Mouse (Mus musculus) lung, postnatal 0 days (tissue): Measurements from ENCODE around the gene Akr1c18.

Experiments used
- CTCF ChIP-seq: IDR thresholded peaks from 2 replicates; pipeline ENCODE4 v1.5.1; 2016; ENCODE audit warnings: antibody characterized with exemption, mild to moderate bottlenecking
- EP300 ChIP-seq: IDR thresholded peaks from 2 replicates; pipeline ENCODE4 v1.6.1; 2016; ENCODE audit warnings: antibody characterized with exemption, mild to moderate bottlenecking, control low read depth

DNA sequence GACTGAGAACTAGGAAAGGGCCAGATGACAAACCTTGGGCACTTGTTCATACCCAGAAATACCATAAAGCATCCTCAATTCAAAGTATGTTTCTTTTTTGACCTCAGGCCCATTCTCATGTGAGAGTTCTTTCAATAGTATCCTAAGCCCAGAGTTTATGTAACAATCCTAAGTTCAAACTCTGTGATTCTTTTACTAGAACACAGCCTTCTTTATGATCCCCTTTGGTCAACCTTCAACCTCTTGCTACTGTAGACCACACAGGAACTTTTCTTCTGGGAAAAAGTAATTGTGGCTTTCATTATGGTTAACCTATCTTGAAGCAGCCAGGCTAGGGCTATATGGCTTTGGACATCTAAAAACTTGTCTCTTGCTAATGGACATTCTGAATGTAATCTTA, 48.8 kb downstream of the Akr1c18 start:
- TF ChIP-seq EP300 (no peak), CTCF (no peak)
